Mouse (Mus musculus): ENCODE results near the gene 6430548M08Rik. TPM values are rescaled to one million over a fixed set of nuclear protein-coding genes. Genes with fewer than 3 reads are reported as not detected.

Gene 6430548M08Rik
- polyA plus RNA-seq, 1 experiment from 2014 or later = 6.7 TPM

- Histone ChIP-seq H3K9ac (replicated peaks; ENCODE audit: low read length) (no peak overlapping the region), H3K9me3 (ENCODE audit: low read length) (no peaks in the 10 kb centered on the region), H3K27ac (ENCODE audit: low read length) (no peak overlapping the region), H3K4me1 (ENCODE audit: insufficient read depth, low read length) (peaks cover 24% of the 10 kb centered on the region), H3K4me3 (ENCODE audit: low read length) (no peak overlapping the region), H3K27me3 (ENCODE audit: insufficient read depth, low read length) (no peaks in the 10 kb centered on the region), H3K36me3 (ENCODE audit: insufficient read depth, low read length) (0 out of 2 replicates have a peak, but pooled peaks cover 3% of the 10 kb centered on the region), H3K4me2 (replicated peaks; ENCODE audit: low read depth, low read length) (no peak overlapping the region)
- no peak for ATAC-seq (ENCODE audit: low FRiP score, low TSS enrichment)
- WGBS = 52% methylated on average over 9 of the region's 9 CpGs
These were observed 37.2 kb downstream of the 6430548M08Rik start for GRCm38 (mm10) chr8:120151151-120151550.

DNA sequence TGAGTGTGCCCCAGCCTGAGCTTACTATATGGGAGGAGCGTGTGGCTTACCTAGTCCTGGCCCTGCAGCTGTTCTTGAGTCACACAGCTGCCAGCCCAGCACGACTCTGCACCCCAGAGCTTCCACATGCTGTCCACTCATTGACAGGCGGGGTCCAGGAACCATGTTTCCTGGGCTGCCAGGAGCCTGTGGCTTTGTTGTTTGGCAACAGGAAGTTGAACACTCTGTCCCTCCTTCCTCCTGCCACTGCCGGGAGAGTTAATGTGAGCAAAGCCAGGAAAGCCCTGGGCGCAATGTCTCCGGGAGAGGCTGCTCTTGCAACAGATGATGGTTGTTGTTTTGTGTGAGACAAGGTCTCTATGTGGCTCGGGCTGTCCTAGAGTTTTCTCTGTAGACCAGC is 38.7 kb downstream of the 6430548M08Rik start:
- 0 out of 2 replicates have a peak, but pooled peaks cover 3% of the 10 kb centered on the region for H3K36me3 ChIP-seq (ENCODE audit: insufficient read depth, low read length)
- no peak overlapping the region for H3K4me3 ChIP-seq (ENCODE audit: low read length)
- H3K9me3 ChIP-seq (ENCODE audit: low read length) = no peaks in the 10 kb centered on the region
- no peak overlapping the region for H3K9ac ChIP-seq (replicated peaks; ENCODE audit: low read length)
- H3K27ac ChIP-seq (ENCODE audit: low read length) = no peak overlapping the region
- 53% methylated on average over 7 of the region's 7 CpGs for whole genome bisulfite sequencing
- no peak for ATAC-seq (ENCODE audit: low FRiP score, low TSS enrichment)
- H3K4me2 ChIP-seq (replicated peaks; ENCODE audit: low read depth, low read length) = no peak overlapping the region
- H3K27me3 ChIP-seq (ENCODE audit: insufficient read depth, low read length) = no peaks in the 10 kb centered on the region
- peaks cover 24% of the 10 kb centered on the region for H3K4me1 ChIP-seq (ENCODE audit: insufficient read depth, low read length)

DNA sequence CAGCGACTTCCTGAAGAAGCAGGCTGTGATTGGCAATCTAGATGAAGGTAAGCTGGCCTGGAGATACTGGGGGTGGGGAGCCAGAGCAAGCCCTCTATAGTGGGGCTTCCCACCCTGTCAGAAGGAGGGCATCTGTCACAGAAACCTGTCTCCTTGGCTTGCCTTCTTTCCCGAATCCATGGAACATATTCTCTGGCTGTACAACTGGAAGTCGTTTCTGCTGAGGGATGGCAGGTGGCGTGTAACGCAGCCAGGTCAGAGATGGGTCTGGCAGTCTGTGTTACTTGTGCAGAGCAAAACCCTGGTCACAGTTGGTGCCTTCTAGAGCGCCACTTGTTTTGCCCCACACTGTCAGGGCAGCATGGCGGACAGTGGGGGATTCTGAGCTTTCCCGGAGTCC is 46.4 kb downstream of the 6430548M08Rik start:
- Histone ChIP-seq H3K9ac (replicated peaks; ENCODE audit: low read length) (no peak overlapping the region), H3K4me1 (ENCODE audit: insufficient read depth, low read length) (peaks cover 4% of the 10 kb centered on the region; the same call in 1 of the 2 replicates), H3K27ac (ENCODE audit: low read length) (no peak overlapping the region), H3K4me2 (replicated peaks; ENCODE audit: low read depth, low read length) (no peak overlapping the region), H3K36me3 (ENCODE audit: insufficient read depth, low read length) (no peaks in the 10 kb centered on the region), H3K27me3 (ENCODE audit: insufficient read depth, low read length) (0 out of 2 replicates have a peak, but pooled peaks cover 3% of the 10 kb centered on the region), H3K4me3 (ENCODE audit: low read length) (no peak overlapping the region), H3K9me3 (ENCODE audit: low read length) (no peaks in the 10 kb centered on the region)
- WGBS = 75% methylated on average over 8 of the region's 8 CpGs
- no peak for ATAC-seq (ENCODE audit: low FRiP score, low TSS enrichment)

GRCm38 (mm10) chr8:120161658-120162403 is 47.9 kb downstream of the 6430548M08Rik start:
- H3K4me3 ChIP-seq (ENCODE audit: low read length) = no peak overlapping the region
- H3K27ac ChIP-seq (ENCODE audit: low read length) = no peak overlapping the region
- H3K27me3 ChIP-seq (ENCODE audit: insufficient read depth, low read length) = 0 out of 2 replicates have a peak, but pooled peaks cover 5% of the 10 kb centered on the region
- no peak overlapping the region for H3K9ac ChIP-seq (replicated peaks; ENCODE audit: low read length)
- WGBS = 82% methylated on average over 16 of the region's 16 CpGs
- no peaks in the 10 kb centered on the region for H3K9me3 ChIP-seq (ENCODE audit: low read length)
- no peaks in the 10 kb centered on the region for H3K4me1 ChIP-seq (ENCODE audit: insufficient read depth, low read length)
- no peak for ATAC-seq (ENCODE audit: low FRiP score, low TSS enrichment)
- no peak overlapping the region for H3K4me2 ChIP-seq (replicated peaks; ENCODE audit: low read depth, low read length)
- no peaks in the 10 kb centered on the region for H3K36me3 ChIP-seq (ENCODE audit: insufficient read depth, low read length)

DNA sequence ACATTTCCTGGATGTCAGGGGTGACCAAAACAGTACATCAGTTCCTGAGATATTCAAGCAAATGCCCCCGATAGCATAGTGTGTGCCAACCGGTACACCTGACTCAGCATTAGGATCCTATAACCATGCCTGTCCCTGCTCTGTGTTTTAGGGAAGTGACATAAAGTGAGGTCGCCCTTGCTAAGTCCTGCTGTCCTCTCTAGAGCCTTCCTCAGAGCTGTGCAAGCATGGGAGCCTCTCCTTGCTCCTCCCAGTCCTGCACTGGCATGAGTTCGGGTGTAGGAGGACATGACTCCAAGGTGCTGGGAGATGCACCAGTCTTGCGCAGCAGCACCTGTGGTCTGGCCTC is 48.4 kb downstream of the 6430548M08Rik start:
- Histone ChIP-seq H3K9me3 (ENCODE audit: low read length) (no peaks in the 10 kb centered on the region), H3K27ac (ENCODE audit: low read length) (no peak overlapping the region), H3K4me1 (ENCODE audit: insufficient read depth, low read length) (no peaks in the 10 kb centered on the region), H3K36me3 (ENCODE audit: insufficient read depth, low read length) (no peaks in the 10 kb centered on the region), H3K4me3 (ENCODE audit: low read length) (no peak overlapping the region), H3K4me2 (replicated peaks; ENCODE audit: low read depth, low read length) (no peak overlapping the region), H3K9ac (replicated peaks; ENCODE audit: low read length) (no peak overlapping the region), H3K27me3 (ENCODE audit: insufficient read depth, low read length) (0 out of 2 replicates have a peak, but pooled peaks cover 5% of the 10 kb centered on the region)
- 85% methylated on average over 5 of the region's 5 CpGs for WGBS
- no peak for ATAC-seq (ENCODE audit: low FRiP score, low TSS enrichment)

DNA sequence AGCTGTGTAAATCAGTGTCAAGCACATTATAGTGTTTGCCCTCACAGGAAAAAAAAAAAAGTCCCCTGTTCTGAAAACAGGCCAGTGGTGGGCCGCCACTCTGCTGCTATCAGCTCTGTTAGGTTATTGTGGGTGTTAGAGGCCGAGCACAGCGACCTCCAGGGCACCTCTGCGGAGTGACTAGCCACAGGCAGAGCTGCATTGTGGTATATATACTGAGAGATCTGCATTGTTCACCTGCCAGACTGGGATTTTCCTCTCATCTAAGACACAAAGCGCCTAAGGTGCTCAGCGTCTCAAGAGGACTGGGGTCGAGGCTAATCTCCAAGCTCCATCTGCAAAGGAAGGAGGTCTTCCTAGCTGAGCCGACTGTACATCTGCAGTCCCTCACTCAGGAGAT is 49.4 kb downstream of the 6430548M08Rik start:
- H3K27me3 ChIP-seq (ENCODE audit: insufficient read depth, low read length) = 0 out of 2 replicates have a peak, but pooled peaks cover 5% of the 10 kb centered on the region
- no peaks in the 10 kb centered on the region for H3K4me1 ChIP-seq (ENCODE audit: insufficient read depth, low read length)
- H3K4me3 ChIP-seq (ENCODE audit: low read length) = no peak overlapping the region
- H3K9me3 ChIP-seq (ENCODE audit: low read length) = no peaks in the 10 kb centered on the region
- no peak overlapping the region for H3K9ac ChIP-seq (replicated peaks; ENCODE audit: low read length)
- 75% methylated on average over 8 of the region's 8 CpGs for WGBS
- H3K4me2 ChIP-seq (replicated peaks; ENCODE audit: low read depth, low read length) = no peak overlapping the region
- H3K27ac ChIP-seq (ENCODE audit: low read length) = no peak overlapping the region
- ATAC-seq (ENCODE audit: low FRiP score, low TSS enrichment) = no peak
- no peaks in the 10 kb centered on the region for H3K36me3 ChIP-seq (ENCODE audit: insufficient read depth, low read length)

GRCm38 (mm10) chr8:120164026-120164425 is 50.1 kb downstream of the 6430548M08Rik start:
- H3K9ac ChIP-seq (replicated peaks; ENCODE audit: low read length) = no peak overlapping the region
- H3K4me2 ChIP-seq (replicated peaks; ENCODE audit: low read depth, low read length) = no peak overlapping the region
- no peak overlapping the region for H3K27ac ChIP-seq (ENCODE audit: low read length)
- 71% methylated on average over 5 of the region's 5 CpGs for WGBS
- no peak overlapping the region for H3K4me3 ChIP-seq (ENCODE audit: low read length)
- H3K9me3 ChIP-seq (ENCODE audit: low read length) = no peaks in the 10 kb centered on the region
- 0 out of 2 replicates have a peak, but pooled peaks cover 5% of the 10 kb centered on the region for H3K27me3 ChIP-seq (ENCODE audit: insufficient read depth, low read length)
- no peak for ATAC-seq (ENCODE audit: low FRiP score, low TSS enrichment)
- no peaks in the 10 kb centered on the region for H3K36me3 ChIP-seq (ENCODE audit: insufficient read depth, low read length)
- H3K4me1 ChIP-seq (ENCODE audit: insufficient read depth, low read length) = peaks cover 2% of the 10 kb centered on the region; the same call in 1 of the 2 replicates

GRCm38 (mm10) chr8:120167136-120167535 is 53.2 kb downstream of the 6430548M08Rik start:
- no peaks in the 10 kb centered on the region for H3K9me3 ChIP-seq (ENCODE audit: low read length)
- no peak overlapping the region for H3K4me2 ChIP-seq (replicated peaks; ENCODE audit: low read depth, low read length)
- ATAC-seq (ENCODE audit: low FRiP score, low TSS enrichment) = no peak
- no peak overlapping the region for H3K4me3 ChIP-seq (ENCODE audit: low read length)
- no peaks in the 10 kb centered on the region for H3K36me3 ChIP-seq (ENCODE audit: insufficient read depth, low read length)
- H3K9ac ChIP-seq (replicated peaks; ENCODE audit: low read length) = no peak overlapping the region
- 0 out of 2 replicates have a peak, but pooled peaks cover 2% of the 10 kb centered on the region for H3K27me3 ChIP-seq (ENCODE audit: insufficient read depth, low read length)
- 62% methylated on average over 8 of the region's 8 CpGs for WGBS
- H3K27ac ChIP-seq (ENCODE audit: low read length) = no peak overlapping the region
- H3K4me1 ChIP-seq (ENCODE audit: insufficient read depth, low read length) = peaks cover 3% of the 10 kb centered on the region; the same call in 1 of the 2 replicates

DNA sequence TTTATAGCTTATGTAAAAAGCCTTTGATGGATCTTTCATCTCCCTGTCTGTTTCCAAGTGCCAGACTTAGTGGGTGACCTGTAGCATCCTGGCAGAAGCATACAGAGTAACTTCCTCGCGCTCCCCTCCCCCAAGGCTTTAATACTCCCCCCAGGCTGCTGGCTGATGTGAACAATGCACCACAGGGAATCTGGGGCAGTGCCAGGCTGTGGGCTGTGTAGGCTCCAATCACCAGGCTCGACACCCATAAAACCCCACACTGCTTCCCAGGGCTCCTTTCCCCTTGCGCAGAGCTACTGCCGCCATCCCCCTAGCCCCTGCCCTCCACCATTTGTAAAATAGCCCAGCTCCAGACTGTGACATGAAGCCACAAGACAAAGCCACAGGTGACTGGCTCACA is 53.9 kb downstream of the 6430548M08Rik start:
- Histone ChIP-seq H3K27me3 (ENCODE audit: insufficient read depth, low read length) (0 out of 2 replicates have a peak, but pooled peaks cover 2% of the 10 kb centered on the region), H3K36me3 (ENCODE audit: insufficient read depth, low read length) (no peaks in the 10 kb centered on the region), H3K4me3 (ENCODE audit: low read length) (no peak overlapping the region), H3K27ac (ENCODE audit: low read length) (no peak overlapping the region), H3K9ac (replicated peaks; ENCODE audit: low read length) (no peak overlapping the region), H3K4me2 (replicated peaks; ENCODE audit: low read depth, low read length) (no peak overlapping the region), H3K9me3 (ENCODE audit: low read length) (no peaks in the 10 kb centered on the region), H3K4me1 (ENCODE audit: insufficient read depth, low read length) (peaks cover 3% of the 10 kb centered on the region; the same call in 1 of the 2 replicates)
- no peak for ATAC-seq (ENCODE audit: low FRiP score, low TSS enrichment)
- WGBS = 39% methylated on average over 5 of the region's 5 CpGs

GRCm38 (mm10) chr8:120169119-120169518 is 55.2 kb downstream of the 6430548M08Rik start:
- no peaks in the 10 kb centered on the region for H3K36me3 ChIP-seq (ENCODE audit: insufficient read depth, low read length)
- H3K9me3 ChIP-seq (ENCODE audit: low read length) = no peaks in the 10 kb centered on the region
- 46% methylated on average over 8 of the region's 8 CpGs for WGBS
- peaks cover 3% of the 10 kb centered on the region; the same call in 1 of the 2 replicates for H3K4me1 ChIP-seq (ENCODE audit: insufficient read depth, low read length)
- H3K4me2 ChIP-seq (replicated peaks; ENCODE audit: low read depth, low read length) = no peak overlapping the region
- no peak overlapping the region for H3K9ac ChIP-seq (replicated peaks; ENCODE audit: low read length)
- no peak overlapping the region for H3K27ac ChIP-seq (ENCODE audit: low read length)
- ATAC-seq (ENCODE audit: low FRiP score, low TSS enrichment) = no peak
- H3K4me3 ChIP-seq (ENCODE audit: low read length) = no peak overlapping the region
- 0 out of 2 replicates have a peak, but pooled peaks cover 2% of the 10 kb centered on the region for H3K27me3 ChIP-seq (ENCODE audit: insufficient read depth, low read length)
